Mouse (Mus musculus): ENCODE measurements around the gene Ppp1r13l.

- TF ChIP-seq POLR2A (IDR thresholded peaks at IDR 0.05; ENCODE audit: control insufficient read depth, low read depth, low read length) (no peak), CTCF (IDR thresholded peaks at IDR 0.05; ENCODE audit: control insufficient read depth, insufficient read depth, insufficient replicate concordance, low read depth, low read length) (no peak)
These were observed 52.2 kb downstream of the Ppp1r13l start for GRCm38 (mm10) chr7:19411783-19412182.

Data from testis, adult 2 months (tissue).